Mouse (Mus musculus): ENCODE results near the gene Mif4gd.

Mif4gd gene

GRCm38 (mm10) chr11:115579080-115579479 lies 33.7 kb downstream of the Mif4gd start:
- no peak for DNase-seq (ENCODE audit: low spot score)

GRCm38 (mm10) chr11:115564961-115565360 lies 47.8 kb downstream of the Mif4gd start:
- no peak for DNase-seq (ENCODE audit: low spot score)

- peak; percentile 97 for DNase-seq (ENCODE audit: low spot score)
These were observed 48.5 kb downstream of the Mif4gd start, which contains the start of gene Nup85 for GRCm38 (mm10) chr11:115564064-115564809. TSS of gene Nup85 (plus strand) at chr11:115564434.

- no peak for DNase-seq (ENCODE audit: low spot score)
These were observed 49.4 kb downstream of the Mif4gd start for GRCm38 (mm10) chr11:115563406-115563805.
